Mouse (Mus musculus) MEL (cell line): ENCODE measurements around the gene Cdca3. TPM values are rescaled to one million over a fixed set of nuclear protein-coding genes. Genes with fewer than 3 reads are reported as not detected.

Experiments
- DNase-seq: peaks from one replicate; pipeline ENCODE4 v3.0.0; 2011; ENCODE audit warnings: low read depth, low spot score
- H3K27ac ChIP-seq: 2 replicates; pipeline ENCODE4 v1.5.1; 2012; ENCODE audit warnings: low read depth, mild to moderate bottlenecking, control low read depth, low read length, moderate library complexity; ENCODE audit not compliant: control insufficient read depth
- H3K27me3 ChIP-seq, 2 experiments: fragments of 150-350 bp in 1 of 2; sonication (generic) in 1 of 2; 2 replicates each; pipeline ENCODE4 v1.6.1; 2012; ENCODE audit warnings: low read length in 2 of 2, mild to moderate bottlenecking in 2 of 2, improper control_type of control experiment in 1 of 2, moderate library complexity in 1 of 2; ENCODE audit not compliant: insufficient read depth in 2 of 2, control insufficient read depth in 1 of 2
- H3K36me3 ChIP-seq, 2 experiments: 2 replicates each; pipeline ENCODE4 v1.6.1; 2012 to 2014; ENCODE audit warnings: low read length in 2 of 2, improper control_type of control experiment in 1 of 2, inconsistent platforms in 1 of 2, mild to moderate bottlenecking in 1 of 2; ENCODE audit not compliant: insufficient read depth in 2 of 2, control insufficient read depth in 1 of 2
- H3K4me1 ChIP-seq, 2 experiments: fragments of 150-350 bp in 1 of 2; sonication (generic) in 1 of 2; 2 replicates each; pipeline ENCODE4 v1.6.1; 2012; ENCODE audit warnings: low read length in 2 of 2, improper control_type of control experiment in 1 of 2, mild to moderate bottlenecking in 1 of 2; ENCODE audit not compliant: insufficient read depth in 2 of 2, control insufficient read depth in 1 of 2
- H3K4me3 ChIP-seq, 2 experiments: fragments of 150-350 bp in 1 of 2; sonication (generic) in 1 of 2; 2 replicates each; pipeline ENCODE4 v1.5.1; 2012; ENCODE audit warnings: low read depth in 2 of 2, low read length in 2 of 2, mild to moderate bottlenecking in 2 of 2, moderate library complexity in 2 of 2, control low read depth in 1 of 2, improper control_type of control experiment in 1 of 2; ENCODE audit not compliant: control insufficient read depth in 1 of 2, insufficient read depth in 1 of 2
- H3K79me2 ChIP-seq: 2 replicates; pipeline ENCODE4 v1.6.1; 2012; ENCODE audit warnings: mild to moderate bottlenecking, low read length, moderate library complexity; ENCODE audit not compliant: control insufficient read depth, poor library complexity, insufficient read depth
- H3K9ac ChIP-seq: 2 replicates; pipeline ENCODE4 v1.6.1; 2012; ENCODE audit warnings: low read depth, mild to moderate bottlenecking, control low read depth, low read length, moderate library complexity; ENCODE audit not compliant: control insufficient read depth, poor library complexity, severe bottlenecking
- H3K9me3 ChIP-seq: fragments of 150-350 bp; sonication (generic); replicated peaks from 2 replicates; pipeline ENCODE4 v1.6.1; 2012; ENCODE audit warnings: mild to moderate bottlenecking, low read length, improper control_type of control experiment, moderate library complexity; ENCODE audit not compliant: insufficient read depth
- CHD1 ChIP-seq: IDR thresholded peaks from 2 replicates; pipeline ENCODE4 v1.6.1; 2012; ENCODE audit warnings: low read depth, mild to moderate bottlenecking, inconsistent platforms, low read length, improper control_type of control experiment
- CHD2 ChIP-seq: IDR thresholded peaks from 2 replicates; pipeline ENCODE4 v1.6.1; 2011; ENCODE audit warnings: low read length, improper control_type of control experiment
- ETS1 ChIP-seq: IDR thresholded peaks from 2 replicates; pipeline ENCODE4 v1.6.1; 2012; ENCODE audit warnings: low read depth, mild to moderate bottlenecking, inconsistent platforms, low read length, improper control_type of control experiment, moderate library complexity
- JUND ChIP-seq: IDR thresholded peaks from 2 replicates; pipeline ENCODE4 v1.6.1; 2011; ENCODE audit warnings: low read depth, mild to moderate bottlenecking, improper control_type of control experiment, low read length
- KAT2A ChIP-seq: conservative IDR thresholded peaks from 2 replicates; pipeline ENCODE4 v1.6.1; 2012; ENCODE audit warnings: low read depth, low read length, improper control_type of control experiment, inconsistent platforms
- MAFK ChIP-seq: IDR thresholded peaks from 2 replicates; pipeline ENCODE4 v1.6.1; 2011; ENCODE audit warnings: low read depth, mild to moderate bottlenecking, low read length, improper control_type of control experiment, borderline replicate concordance
- MEF2A ChIP-seq: IDR thresholded peaks from 2 replicates; pipeline ENCODE4 v1.6.1; 2014; ENCODE audit warnings: low read depth, mild to moderate bottlenecking, inconsistent platforms, low read length, improper control_type of control experiment; ENCODE audit not compliant: poor library complexity, insufficient replicate concordance, severe bottlenecking; ENCODE audit errors: extremely low read depth
- MXI1 ChIP-seq: IDR thresholded peaks from 2 replicates; pipeline ENCODE4 v1.6.1; 2011; ENCODE audit warnings: mild to moderate bottlenecking, low read depth, low read length, improper control_type of control experiment
- MYB ChIP-seq: IDR thresholded peaks from 2 replicates; pipeline ENCODE4 v1.6.1; 2011; ENCODE audit warnings: mild to moderate bottlenecking, low read depth, low read length, improper control_type of control experiment
- POLR2A ChIP-seq, 2 experiments: IDR thresholded peaks; 2 replicates each; pipeline ENCODE4 v1.6.1; 2011 to 2012; ENCODE audit warnings: low read length in 2 of 2, mild to moderate bottlenecking in 2 of 2, control low read depth in 1 of 2, improper control_type of control experiment in 1 of 2, low read depth in 1 of 2, moderate library complexity in 1 of 2; ENCODE audit not compliant: control insufficient read depth in 1 of 2, insufficient read depth in 1 of 2, poor library complexity in 1 of 2
- POLR2AphosphoS5 ChIP-seq: IDR thresholded peaks from 2 replicates; pipeline ENCODE4 v1.6.1; 2012; ENCODE audit warnings: low read depth, borderline replicate concordance, mild to moderate bottlenecking, inconsistent platforms, low read length, moderate library complexity, mixed read lengths
- RAD21 ChIP-seq: IDR thresholded peaks from 2 replicates; pipeline ENCODE4 v1.6.1; 2011; ENCODE audit warnings: mild to moderate bottlenecking, low read depth, low read length, improper control_type of control experiment
- RCOR1 ChIP-seq: IDR thresholded peaks from 2 replicates; pipeline ENCODE4 v1.6.1; 2012; ENCODE audit warnings: low read depth, mild to moderate bottlenecking, inconsistent platforms, low read length, improper control_type of control experiment
- SMC3 ChIP-seq: IDR thresholded peaks from 2 replicates; pipeline ENCODE4 v1.6.1; 2011; ENCODE audit warnings: low read depth, low read length, improper control_type of control experiment
- TAL1 ChIP-seq: IDR thresholded peaks from 2 replicates; pipeline ENCODE4 v1.6.1; 2012; ENCODE audit warnings: mild to moderate bottlenecking, inconsistent platforms, low read length, moderate library complexity, mixed read lengths
- TBP ChIP-seq: IDR thresholded peaks from 2 replicates; pipeline ENCODE4 v1.8.0; 2011; ENCODE audit warnings: low read depth, low read length, improper control_type of control experiment
- TCF12 ChIP-seq: IDR thresholded peaks from 2 replicates; pipeline ENCODE4 v1.6.1; 2014; ENCODE audit warnings: low read depth, mild to moderate bottlenecking, inconsistent platforms, low read length, improper control_type of control experiment, moderate library complexity
- UBTF ChIP-seq: IDR thresholded peaks from 2 replicates; pipeline ENCODE4 v1.6.1; 2012; ENCODE audit warnings: low read depth, mild to moderate bottlenecking, inconsistent platforms, low read length, improper control_type of control experiment, moderate library complexity, borderline replicate concordance; ENCODE audit not compliant: insufficient read depth
- USF1 ChIP-seq: IDR thresholded peaks from 2 replicates; pipeline ENCODE4 v1.6.1; 2014; ENCODE audit warnings: low read depth, mild to moderate bottlenecking, inconsistent platforms, low read length, improper control_type of control experiment, moderate library complexity
- USF2 ChIP-seq, 2 experiments: IDR thresholded peaks; 2 replicates each; pipeline ENCODE4 v1.6.1; 2011 to 2012; ENCODE audit warnings: improper control_type of control experiment in 2 of 2, low read length in 2 of 2, borderline replicate concordance in 1 of 2, inconsistent platforms in 1 of 2, low read depth in 1 of 2, mild to moderate bottlenecking in 1 of 2; ENCODE audit not compliant: insufficient read depth in 1 of 2
- ZC3H11A ChIP-seq: IDR thresholded peaks from 2 replicates; pipeline ENCODE4 v1.6.1; 2012; ENCODE audit warnings: low read depth, mild to moderate bottlenecking, inconsistent platforms, low read length, improper control_type of control experiment
- ZMIZ1 ChIP-seq: IDR thresholded peaks from 2 replicates; pipeline ENCODE4 v1.6.1; 2012; ENCODE audit warnings: low read depth, mild to moderate bottlenecking, inconsistent platforms, low read length, improper control_type of control experiment, moderate library complexity
- ZNF384 ChIP-seq: IDR thresholded peaks from 2 replicates; pipeline ENCODE4 v1.6.1; 2012; ENCODE audit warnings: low read depth, mild to moderate bottlenecking, inconsistent platforms, low read length, improper control_type of control experiment
- polyA plus RNA-seq, 2 experiments: library from polyadenylated mRNA; stranded (reverse) in 1 of 2; unstranded in 1 of 2; fragments of >175 nt in 1 of 2; fragments of >200 nt in 1 of 2; gene quantifications; 2 replicates each; pipeline versions ENCODE4 v1.2.1 to v1.2.4; 2012; ENCODE audit warnings: low replicate concordance in 2 of 2, low read depth in 1 of 2; ENCODE audit not compliant: insufficient read length in 2 of 2, insufficient read depth in 1 of 2, missing spikeins in 1 of 2
- total RNA-seq: library from RNA; depleted of rRNA; stranded (reverse); fragments of 300-350 nt; gene quantifications from 2 replicates; pipeline ENCODE4 v1.2.3, GENCODE M21; 2012

Gene Cdca3
- total and polyA plus RNA-seq, 3 experiments, result 54.5 to 185 TPM; not detected in 1

GRCm38 (mm10) chr6:124834512-124835081 is 5.2 kb downstream of the Cdca3 start:
- no peak for TF ChIP-seq ZMIZ1
- no peak for TF ChIP-seq TAL1
- no peak for TF ChIP-seq RCOR1
- no peak for TF ChIP-seq MYB
- no peak for TF ChIP-seq MEF2A
- no peak for TF ChIP-seq ETS1
- no peak for TF ChIP-seq TCF12
- no peak for TF ChIP-seq RAD21
- no peak for TF ChIP-seq POLR2A (IDR thresholded peaks at IDR 0.05; ENCODE audit: control insufficient read depth in 1 of 2, insufficient read depth in 1 of 2, low read depth in 1 of 2, low read length in 2 of 2, poor library complexity in 1 of 2)
- no peak for TF ChIP-seq POLR2AphosphoS5
- TF ChIP-seq MXI1, result no peak
- no peak for TF ChIP-seq SMC3
- Histone ChIP-seq H3K4me3 (no peak overlapping the region), H3K9ac (no peak overlapping the region), H3K27me3 (no peaks in the 10 kb centered on the region), H3K4me1 (peaks cover 1 to 2% of the 10 kb centered on the region in 2 experiments; a peak in 2 of 4 replicates), H3K79me2 (peaks cover 6% of the 10 kb centered on the region), H3K9me3 (no peaks in the 10 kb centered on the region), H3K36me3 (0 out of 4 replicates have a peak, but pooled peaks cover 0 to 2% of the 10 kb centered on the region in 2 experiments), H3K27ac (no peak overlapping the region)
- DNase-seq, result no peak

- TF ChIP-seq CHD1, result no peak
- no peak for TF ChIP-seq ZMIZ1
- no peak for TF ChIP-seq CHD2
- H3K9me3 ChIP-seq, result no peaks in the 10 kb centered on the region
- H3K4me3 ChIP-seq, result no peak overlapping the region
- no peaks in the 10 kb centered on the region for H3K27me3 ChIP-seq
- peaks cover 1% of the 10 kb centered on the region; the same call in 1 of the 2 replicates for H3K79me2 ChIP-seq
- no peak overlapping the region for H3K27ac ChIP-seq
- no peak for DNase-seq
- H3K4me1 ChIP-seq, result peaks cover 2 to 9% of the 10 kb centered on the region in 2 experiments
- H3K9ac ChIP-seq, result no peak overlapping the region
- H3K36me3 ChIP-seq, result 0 out of 4 replicates have a peak, but pooled peaks cover 0 to 2% of the 10 kb centered on the region in 2 experiments
Measured at GRCm38 (mm10) chr6:124835531-124835930, 6.2 kb downstream of the Cdca3 start.

- Histone ChIP-seq H3K79me2 (no peaks in the 10 kb centered on the region), H3K27ac (no peak overlapping the region), H3K36me3 (no peaks in the 10 kb centered on the region), H3K4me3 (no peak overlapping the region), H3K9ac (no peak overlapping the region), H3K9me3 (no peaks in the 10 kb centered on the region), H3K4me1 (peaks cover 0 to 9% of the 10 kb centered on the region in 2 experiments; a peak in 3 of 4 replicates), H3K27me3 (no peaks in the 10 kb centered on the region)
- DNase-seq, result no peak
- TF ChIP-seq TBP, result no peak
- no peak for TF ChIP-seq USF2 (IDR thresholded peaks at IDR 0.05; ENCODE audit: borderline replicate concordance in 1 of 2, insufficient read depth in 1 of 2, low read depth in 1 of 2, low read length in 2 of 2)
- no peak for TF ChIP-seq MXI1
- TF ChIP-seq POLR2A (IDR thresholded peaks at IDR 0.05; ENCODE audit: control insufficient read depth in 1 of 2, insufficient read depth in 1 of 2, low read depth in 1 of 2, low read length in 2 of 2, poor library complexity in 1 of 2), result no peak
- TF ChIP-seq UBTF, result no peak
- TF ChIP-seq ZC3H11A, result no peak
- no peak for TF ChIP-seq ZNF384
- TF ChIP-seq MEF2A, result no peak
- no peak for TF ChIP-seq JUND
- no peak for TF ChIP-seq RCOR1
- no peak for TF ChIP-seq USF1
- TF ChIP-seq TAL1, result no peak
- TF ChIP-seq KAT2A, result no peak
- no peak for TF ChIP-seq RAD21
- TF ChIP-seq MAFK, result no peak
- no peak for TF ChIP-seq ETS1
Measured at GRCm38 (mm10) chr6:124836411-124836810, 7.1 kb downstream of the Cdca3 start.
